Mouse (Mus musculus) forebrain, embryonic 16.5 days (tissue): Measurements from ENCODE around the gene Malrd1. TPM values are rescaled to one million over a fixed set of nuclear protein-coding genes. Genes with fewer than 3 reads are reported as not detected.

Source experiments
- ATAC-seq: fragments of 200-750 bp; cut with Nextera tagmentation; 2 replicates; pipeline ENCODE4 v1.8.0; 2017; ENCODE audit warnings: mild to moderate bottlenecking, moderate library complexity
- H3K27ac ChIP-seq: fragments of 300-500 bp; sonication (generic); 2 replicates; pipeline ENCODE4 v1.5.1; 2014; ENCODE audit warnings: low read length, control low read depth
- H3K27me3 ChIP-seq: fragments of 300-500 bp; sonication (generic); replicated peaks from 2 replicates; pipeline ENCODE4 v1.6.1; 2014; ENCODE audit warnings: low read length; ENCODE audit not compliant: control insufficient read depth, insufficient read depth
- H3K36me3 ChIP-seq: fragments of 300-500 bp; sonication (generic); 2 replicates; pipeline ENCODE4 v1.6.1; 2014; ENCODE audit not compliant: control insufficient read depth, insufficient read depth
- H3K4me1 ChIP-seq: fragments of 300-500 bp; sonication (generic); replicated peaks from 2 replicates; pipeline ENCODE4 v1.6.1; 2014; ENCODE audit warnings: low read length; ENCODE audit not compliant: control insufficient read depth, insufficient read depth
- H3K4me2 ChIP-seq: fragments of 300-500 bp; sonication (generic); 2 replicates; pipeline ENCODE4 v1.6.1; 2014; ENCODE audit warnings: mild to moderate bottlenecking, low read length, control low read depth
- H3K4me3 ChIP-seq: fragments of 300-500 bp; sonication (generic); replicated peaks from 2 replicates; pipeline ENCODE4 v1.5.1; 2014; ENCODE audit warnings: mild to moderate bottlenecking, low read length, control low read depth
- H3K9ac ChIP-seq: fragments of 300-500 bp; sonication (generic); replicated peaks from 2 replicates; pipeline ENCODE4 v1.6.1; 2014; ENCODE audit warnings: low read depth, low read length, control low read depth
- H3K9me3 ChIP-seq: fragments of 300-500 bp; sonication (generic); 2 replicates; pipeline ENCODE4 v1.6.1; 2016; ENCODE audit warnings: low read length; ENCODE audit not compliant: control insufficient read depth
- WGBS: fragments of 180-500 bp; shearing (Covaris S2); extraction: QIAGEN DNeasy Blood & Tissue Kit; methylation state at CpG from one replicate; pipeline ENCODE4 v1.1.7; 2014; 5-methylcytosine and 5-hydroxymethylcytosine counted together
- polyA plus RNA-seq: library from polyadenylated mRNA; unstranded; fragments of >200 nt; fragmentation: Nextera tagmentation; extraction: Ambion mirVana; gene quantifications from 2 replicates; pipeline ENCODE4 v1.2.1, GENCODE M21; 2015

The Malrd1 gene
- polyA plus RNA-seq, 1 experiment from 2014 or later = 0.05 TPM

- H3K4me3 ChIP-seq = no peak overlapping the region
- H3K27ac ChIP-seq = no peak overlapping the region
- H3K36me3 ChIP-seq = no peaks in the 10 kb centered on the region
- H3K4me2 ChIP-seq = no peak overlapping the region
- H3K9ac ChIP-seq = no peak overlapping the region
- ATAC-seq = no peak
- H3K27me3 ChIP-seq = no peaks in the 10 kb centered on the region
- H3K9me3 ChIP-seq = no peaks in the 10 kb centered on the region
- no peaks in the 10 kb centered on the region for H3K4me1 ChIP-seq
Observed at GRCm38 (mm10) chr2:16152623-16153022, 626.3 kb downstream of the Malrd1 start.

- Histone ChIP-seq H3K27ac (no peak overlapping the region), H3K9me3 (no peaks in the 10 kb centered on the region), H3K36me3 (no peaks in the 10 kb centered on the region), H3K4me1 (no peaks in the 10 kb centered on the region), H3K4me3 (no peak overlapping the region), H3K27me3 (no peaks in the 10 kb centered on the region), H3K9ac (no peak overlapping the region), H3K4me2 (no peak overlapping the region)
- WGBS = 88% methylated on average over 5 of the region's 5 CpGs
- no peak for ATAC-seq
Observed at GRCm38 (mm10) chr2:16163246-16163989, 637.1 kb downstream of the Malrd1 start.

GRCm38 (mm10) chr2:16168611-16169010, 642.3 kb downstream of the Malrd1 start:
- no peak overlapping the region for H3K4me3 ChIP-seq
- H3K27me3 ChIP-seq = no peaks in the 10 kb centered on the region
- H3K27ac ChIP-seq = no peak overlapping the region
- 84% methylated on average over 2 of the region's 2 CpGs for WGBS
- H3K9me3 ChIP-seq = no peaks in the 10 kb centered on the region
- H3K36me3 ChIP-seq = no peaks in the 10 kb centered on the region
- no peak overlapping the region for H3K9ac ChIP-seq
- H3K4me1 ChIP-seq = no peaks in the 10 kb centered on the region
- no peak overlapping the region for H3K4me2 ChIP-seq
- no peak for ATAC-seq

DNA sequence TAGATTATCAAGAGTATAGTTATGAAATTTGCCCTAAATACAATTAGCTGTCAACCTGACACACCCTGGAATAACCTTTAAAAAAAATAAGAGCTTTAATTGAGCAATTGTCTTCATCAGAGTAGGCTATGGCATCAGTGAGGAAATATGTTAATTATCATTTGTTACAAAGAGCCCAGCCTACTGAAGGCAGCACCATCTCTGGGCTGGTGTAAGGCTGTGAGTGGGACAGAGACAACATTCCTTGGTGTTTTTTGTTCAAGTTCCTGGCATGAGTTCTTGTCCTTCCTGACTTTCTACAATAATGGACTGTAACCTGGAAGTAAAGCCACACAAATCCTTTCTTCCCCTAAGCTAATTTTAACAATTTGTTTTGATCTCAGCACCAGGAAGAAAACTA, 645.8 kb downstream of the Malrd1 start:
- no peaks in the 10 kb centered on the region for H3K36me3 ChIP-seq
- H3K27ac ChIP-seq = no peak overlapping the region
- no peak overlapping the region for H3K9ac ChIP-seq
- no peaks in the 10 kb centered on the region for H3K4me1 ChIP-seq
- no peak for ATAC-seq
- H3K4me3 ChIP-seq = no peak overlapping the region
- no peaks in the 10 kb centered on the region for H3K9me3 ChIP-seq
- H3K4me2 ChIP-seq = no peak overlapping the region
- H3K27me3 ChIP-seq = no peaks in the 10 kb centered on the region

DNA sequence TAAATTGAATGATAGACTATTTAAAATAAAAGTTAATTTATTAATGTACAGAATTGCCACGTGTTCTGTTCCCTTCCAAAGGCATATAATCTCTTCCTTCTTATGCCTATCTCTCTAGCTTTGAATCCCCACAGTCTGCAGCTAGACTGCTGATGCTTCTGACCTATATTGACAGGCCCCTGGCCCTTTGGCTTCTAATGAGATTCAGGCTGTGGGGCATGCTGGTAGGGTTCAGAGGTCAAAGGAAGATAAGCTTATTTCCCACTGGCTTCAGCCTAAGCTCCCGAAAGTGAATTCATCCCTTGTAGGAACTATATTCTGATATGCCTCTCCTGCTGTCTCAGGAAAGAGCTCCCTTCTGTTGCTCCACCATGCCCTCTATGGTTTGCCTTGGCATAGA, 647.1 kb downstream of the Malrd1 start:
- ATAC-seq = no peak
- no peaks in the 10 kb centered on the region for H3K9me3 ChIP-seq
- H3K9ac ChIP-seq = no peak overlapping the region
- no peak overlapping the region for H3K4me3 ChIP-seq
- WGBS = 16% methylated on average over 2 of the region's 2 CpGs
- no peaks in the 10 kb centered on the region for H3K4me1 ChIP-seq
- no peak overlapping the region for H3K4me2 ChIP-seq
- no peaks in the 10 kb centered on the region for H3K27me3 ChIP-seq
- H3K36me3 ChIP-seq = no peaks in the 10 kb centered on the region
- no peak overlapping the region for H3K27ac ChIP-seq

GRCm38 (mm10) chr2:16182140-16182539, 655.9 kb downstream of the Malrd1 start:
- no peaks in the 10 kb centered on the region for H3K9me3 ChIP-seq
- no peak for ATAC-seq
- no peaks in the 10 kb centered on the region for H3K36me3 ChIP-seq
- H3K9ac ChIP-seq = no peak overlapping the region
- H3K27ac ChIP-seq = no peak overlapping the region
- H3K4me3 ChIP-seq = no peak overlapping the region
- H3K27me3 ChIP-seq = no peaks in the 10 kb centered on the region
- H3K4me1 ChIP-seq = no peaks in the 10 kb centered on the region
- 52% methylated on average over 2 of the region's 2 CpGs for WGBS
- H3K4me2 ChIP-seq = no peak overlapping the region

DNA sequence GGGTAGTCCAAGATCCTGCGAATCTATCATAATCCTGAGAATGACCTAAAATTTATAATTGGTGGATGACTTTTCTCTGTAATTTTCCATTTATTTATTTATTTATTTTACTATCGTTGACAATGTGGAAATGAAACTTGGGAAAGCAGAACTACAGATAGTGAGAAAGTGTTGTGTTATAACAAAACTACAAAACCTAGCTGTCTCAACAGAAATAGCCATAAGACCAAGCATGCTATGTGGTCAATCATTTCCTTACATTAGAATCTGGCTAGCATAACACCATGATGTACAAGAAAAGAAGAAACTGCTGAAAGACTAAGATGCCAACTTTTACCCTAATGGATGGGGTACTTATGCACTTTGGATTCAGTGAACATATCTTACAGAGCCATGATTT, 656.9 kb downstream of the Malrd1 start:
- no peaks in the 10 kb centered on the region for H3K4me1 ChIP-seq
- H3K27me3 ChIP-seq = no peaks in the 10 kb centered on the region
- H3K4me3 ChIP-seq = no peak overlapping the region
- H3K4me2 ChIP-seq = no peak overlapping the region
- no peak overlapping the region for H3K9ac ChIP-seq
- H3K36me3 ChIP-seq = no peaks in the 10 kb centered on the region
- WGBS = 96% methylated on average over 2 of the region's 2 CpGs
- no peaks in the 10 kb centered on the region for H3K9me3 ChIP-seq
- ATAC-seq = no peak
- no peak overlapping the region for H3K27ac ChIP-seq

GRCm38 (mm10) chr2:16210016-16210415, 683.7 kb downstream of the Malrd1 start:
- no peaks in the 10 kb centered on the region for H3K4me1 ChIP-seq
- no peak overlapping the region for H3K27ac ChIP-seq
- H3K4me2 ChIP-seq = no peak overlapping the region
- no peaks in the 10 kb centered on the region for H3K36me3 ChIP-seq
- WGBS = 47% methylated on average over 2 of the region's 2 CpGs
- no peak for ATAC-seq
- H3K9me3 ChIP-seq = no peaks in the 10 kb centered on the region
- no peak overlapping the region for H3K9ac ChIP-seq
- no peaks in the 10 kb centered on the region for H3K27me3 ChIP-seq
- no peak overlapping the region for H3K4me3 ChIP-seq

DNA sequence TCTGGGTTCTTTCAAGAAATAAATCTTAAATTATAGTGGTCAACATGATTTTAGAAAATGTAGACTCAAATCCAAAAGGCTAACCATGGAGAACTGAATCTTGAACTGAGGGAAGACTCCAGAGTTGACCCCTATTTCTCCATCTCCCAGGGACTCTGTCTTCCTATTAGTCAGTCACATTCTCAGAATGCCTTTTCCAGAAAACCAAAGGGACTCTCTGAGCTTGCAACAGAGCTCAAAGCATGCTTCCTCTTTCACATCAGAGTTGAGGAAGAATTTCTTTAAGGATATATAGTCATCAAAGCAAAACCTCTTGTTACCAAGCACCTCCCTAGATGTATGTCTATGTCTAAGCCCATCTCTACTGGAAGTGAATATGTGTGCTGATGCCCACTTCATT, 686.5 kb downstream of the Malrd1 start:
- no peaks in the 10 kb centered on the region for H3K27me3 ChIP-seq
- ATAC-seq = no peak
- no peak overlapping the region for H3K4me2 ChIP-seq
- H3K9me3 ChIP-seq = no peaks in the 10 kb centered on the region
- H3K4me3 ChIP-seq = no peak overlapping the region
- H3K4me1 ChIP-seq = no peaks in the 10 kb centered on the region
- H3K9ac ChIP-seq = no peak overlapping the region
- H3K36me3 ChIP-seq = no peaks in the 10 kb centered on the region
- no peak overlapping the region for H3K27ac ChIP-seq

DNA sequence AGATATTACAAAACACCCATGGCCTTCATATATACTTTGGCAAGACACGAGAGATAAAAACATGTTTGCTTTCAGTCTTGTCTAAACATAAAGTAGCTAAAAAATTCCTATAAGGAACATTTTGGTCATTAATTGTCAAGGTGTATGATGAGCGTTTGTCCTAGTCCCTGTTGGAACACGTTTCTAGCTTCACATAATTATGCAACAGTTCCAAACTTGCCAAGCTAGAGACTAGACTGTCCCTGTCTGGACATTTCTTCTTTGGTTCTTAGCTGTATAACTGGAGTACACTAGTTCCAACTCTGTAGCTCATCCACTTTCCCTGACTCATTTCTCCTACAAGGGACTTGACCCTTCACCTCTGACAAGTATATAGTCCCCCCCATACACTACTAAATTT, 687.8 kb downstream of the Malrd1 start:
- H3K9ac ChIP-seq = no peak overlapping the region
- H3K4me2 ChIP-seq = no peak overlapping the region
- no peaks in the 10 kb centered on the region for H3K4me1 ChIP-seq
- H3K27ac ChIP-seq = no peak overlapping the region
- H3K4me3 ChIP-seq = no peak overlapping the region
- H3K9me3 ChIP-seq = no peaks in the 10 kb centered on the region
- WGBS = 88% methylated on average over 3 of the region's 3 CpGs
- H3K27me3 ChIP-seq = no peaks in the 10 kb centered on the region
- no peak for ATAC-seq
- no peaks in the 10 kb centered on the region for H3K36me3 ChIP-seq
